Mouse (Mus musculus) naive thymus-derived CD4-positive, alpha-beta T cell, adult 5 months (primary cell): ENCODE results near the gene Syt15. TPM values are rescaled to one million over a fixed set of nuclear protein-coding genes. Genes with fewer than 3 reads are reported as not detected.

Source experiments
- polyA plus RNA-seq: library from polyadenylated mRNA; unstranded; fragments of 100-300 nt; shearing (Covaris generic); gene quantifications from one replicate; pipeline ENCODE4 v1.2.1, GENCODE M21; 2017

Syt15 gene
- polyA plus RNA-seq, result not detected

GRCm38 (mm10) chr14:34219295-34219694 is at the start of gene Syt15:
Gene Syt15 (plus strand): TSS chr14:34219595.

GRCm38 (mm10) chr14:34201231-34202035 is 18.0 kb upstream of the Syt15 start, which contains the start of gene Gprin2:
Gene Gprin2 (minus strand): TSS chr14:34201653.

Other genes starting within 250 kb of the Syt15 start
- gene Zfp488, start 240.8 kb upstream of the Syt15 start, polyA plus RNA-seq, result 0.07 TPM
- gene Gm30083, start 204.4 kb upstream of the Syt15 start, polyA plus RNA-seq, result not detected
- not detected for gene Gm5460, start 202.8 kb upstream of the Syt15 start, polyA plus RNA-seq
- not detected for gene Antxrl, start 166.9 kb upstream of the Syt15 start, polyA plus RNA-seq
- gene Anxa8, start 133.6 kb upstream of the Syt15 start, polyA plus RNA-seq, result not detected
- not detected for gene A630023A22Rik, start 116.8 kb upstream of the Syt15 start, polyA plus RNA-seq
- gene Npy4r, start 67.1 kb upstream of the Syt15 start, polyA plus RNA-seq, result not detected
- gene Gprin2, start 17.9 kb upstream of the Syt15 start, polyA plus RNA-seq, result not detected
- gene Shld2, start 90.9 kb downstream of the Syt15 start, polyA plus RNA-seq, result 23.7 TPM
- gene Glud1, start 91.1 kb downstream of the Syt15 start, polyA plus RNA-seq, result 114 TPM
- not detected for gene Fam25c, start 135.8 kb downstream of the Syt15 start, polyA plus RNA-seq
- not detected for gene Sncg, start 155.2 kb downstream of the Syt15 start, polyA plus RNA-seq
- not detected for gene Mmrn2, start 155.9 kb downstream of the Syt15 start, polyA plus RNA-seq